Mouse (Mus musculus): ENCODE data around the gene Krtap5-4. TPM values are rescaled to one million over a fixed set of nuclear protein-coding genes. Genes with fewer than 3 reads are reported as not detected.

The Krtap5-4 gene
- polyA plus RNA-seq, 1 experiment, result 0.04 TPM

DNA sequence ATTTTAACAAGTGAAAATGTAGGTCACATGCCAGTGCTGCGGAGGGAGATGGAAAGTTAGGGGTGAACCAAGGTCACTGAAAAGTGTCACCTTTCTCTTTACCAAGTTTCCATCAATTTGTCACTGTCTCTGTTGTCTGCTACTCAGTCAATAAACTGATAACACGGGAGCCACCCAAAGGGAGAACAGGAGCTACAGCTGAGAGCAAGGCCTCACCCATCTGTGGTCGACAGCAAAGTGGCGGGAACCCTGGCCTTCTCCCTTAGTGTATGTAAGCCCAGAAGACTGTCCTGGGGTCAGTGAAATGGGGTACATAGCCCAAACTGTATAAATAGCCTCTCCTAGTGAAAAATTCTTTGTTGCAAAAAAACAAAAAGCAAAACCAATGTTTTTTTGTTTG is 44.2 kb downstream of the Krtap5-4 start:
- Histone ChIP-seq H3K79me3 (ENCODE audit: low read depth) (no peaks in the 10 kb centered on the region), H3K79me2 (ENCODE audit: control insufficient read depth, insufficient read depth) (no peaks in the 10 kb centered on the region), H3ac (ENCODE audit: control insufficient read depth, insufficient read length, low read depth) (no peak overlapping the region), H3K36me3 (ENCODE audit: control insufficient read depth, insufficient read depth) (no peaks in the 10 kb centered on the region), H3K4me3 (ENCODE audit: insufficient read depth, poor library complexity, severe bottlenecking) (no peak overlapping the region), H3K27me3 (ENCODE audit: control insufficient read depth, insufficient read depth, insufficient read length) (no peaks in the 10 kb centered on the region)
- TF ChIP-seq USF1 (IDR thresholded peaks at IDR 0.05; ENCODE audit: low read depth) (no peak), CTCF (IDR thresholded peaks at IDR 0.05; ENCODE audit: control insufficient read depth, insufficient read depth, insufficient read length) (no peak)

DNA sequence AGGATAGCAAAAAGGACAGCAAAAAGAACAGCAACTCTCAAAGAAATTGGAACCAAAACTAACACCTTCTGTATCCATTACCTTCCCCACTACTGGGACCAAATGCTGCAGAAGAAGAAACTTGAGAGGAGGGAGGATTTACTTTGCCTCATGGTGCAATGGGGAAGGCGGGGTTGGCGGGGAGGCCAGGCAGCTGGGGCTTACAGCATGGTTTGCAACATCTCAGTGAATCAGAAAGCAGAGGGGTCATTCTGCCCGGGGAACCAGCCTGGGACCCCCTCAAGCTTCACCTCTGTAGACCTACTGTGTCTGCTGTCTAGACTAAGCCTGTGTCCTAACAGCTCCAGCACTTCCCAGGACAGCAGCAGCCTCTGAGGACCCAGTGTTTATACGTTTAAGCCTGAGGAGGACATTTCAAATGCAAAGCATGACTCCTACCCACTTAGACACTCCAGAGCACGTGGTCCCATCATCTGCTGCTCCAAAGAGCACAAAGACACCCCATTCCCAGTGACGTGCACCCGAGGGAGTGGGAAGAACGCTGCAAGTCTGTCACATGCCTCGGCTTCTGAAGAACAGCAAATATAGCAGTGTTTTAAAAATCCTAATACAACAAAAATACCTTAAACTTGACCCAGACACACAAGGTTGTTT is 46.1 kb downstream of the Krtap5-4 start:
- no peaks in the 10 kb centered on the region for H3K79me2 ChIP-seq (ENCODE audit: control insufficient read depth, insufficient read depth)
- no peaks in the 10 kb centered on the region for H3K79me3 ChIP-seq (ENCODE audit: low read depth)
- H3K27me3 ChIP-seq (ENCODE audit: control insufficient read depth, insufficient read depth, insufficient read length), result no peaks in the 10 kb centered on the region
- H3ac ChIP-seq (ENCODE audit: control insufficient read depth, insufficient read length, low read depth), result no peak overlapping the region
- H3K36me3 ChIP-seq (ENCODE audit: control insufficient read depth, insufficient read depth), result no peaks in the 10 kb centered on the region
- no peak overlapping the region for H3K4me3 ChIP-seq (ENCODE audit: insufficient read depth, poor library complexity, severe bottlenecking)
- TF ChIP-seq USF1 (IDR thresholded peaks at IDR 0.05; ENCODE audit: low read depth), result no peak
- TF ChIP-seq CEBPB (IDR thresholded peaks at IDR 0.05; ENCODE audit: low read depth), result no peak
- no peak for TF ChIP-seq FOSL1 (IDR thresholded peaks at IDR 0.05; ENCODE audit: insufficient read depth, low read length, poor library complexity, severe bottlenecking)
- TF ChIP-seq MAX (IDR thresholded peaks at IDR 0.05), result no peak
- TF ChIP-seq MYOG (IDR thresholded peaks at IDR 0.05; ENCODE audit: control insufficient read depth, extremely low read depth, insufficient read length), result no peak
- TF ChIP-seq MYOD1 (IDR thresholded peaks at IDR 0.05; ENCODE audit: control insufficient read depth, insufficient read length, low read depth), result no peak
- no peak for TF ChIP-seq CTCF (IDR thresholded peaks at IDR 0.05; ENCODE audit: control insufficient read depth, insufficient read depth, insufficient read length)

DNA sequence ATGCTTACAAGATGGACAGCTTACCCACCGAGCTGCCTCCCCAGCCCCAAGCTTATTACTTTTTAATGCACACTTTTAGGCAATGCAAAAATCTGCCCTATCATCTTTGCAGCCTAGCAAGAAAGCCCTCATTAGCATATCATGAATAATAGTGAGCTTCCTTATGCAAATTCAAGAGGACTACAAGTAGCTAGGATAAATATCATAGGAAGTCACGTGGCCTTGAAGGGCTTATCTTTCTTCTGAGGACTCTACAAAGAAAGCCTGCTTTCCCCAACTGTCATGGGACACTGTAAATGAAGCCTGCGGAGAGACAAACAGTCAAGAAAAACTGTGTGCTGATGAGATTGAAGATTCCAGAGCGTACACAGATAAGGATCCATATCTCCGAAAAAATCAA is 48.2 kb downstream of the Krtap5-4 start:
- Histone ChIP-seq H3K4me3 (ENCODE audit: insufficient read depth, poor library complexity, severe bottlenecking) (no peak overlapping the region), H3K79me3 (ENCODE audit: low read depth) (no peaks in the 10 kb centered on the region), H3ac (ENCODE audit: control insufficient read depth, insufficient read length, low read depth) (no peak overlapping the region), H3K79me2 (ENCODE audit: control insufficient read depth, insufficient read depth) (no peaks in the 10 kb centered on the region), H3K27me3 (ENCODE audit: control insufficient read depth, insufficient read depth, insufficient read length) (no peaks in the 10 kb centered on the region), H3K36me3 (ENCODE audit: control insufficient read depth, insufficient read depth) (no peaks in the 10 kb centered on the region)
- no peak for TF ChIP-seq CTCF (IDR thresholded peaks at IDR 0.05; ENCODE audit: control insufficient read depth, insufficient read depth, insufficient read length)
- peak; percentile 31 for TF ChIP-seq USF1 (IDR thresholded peaks at IDR 0.05; ENCODE audit: low read depth)
- no peak for TF ChIP-seq MAX (IDR thresholded peaks at IDR 0.05)

DNA sequence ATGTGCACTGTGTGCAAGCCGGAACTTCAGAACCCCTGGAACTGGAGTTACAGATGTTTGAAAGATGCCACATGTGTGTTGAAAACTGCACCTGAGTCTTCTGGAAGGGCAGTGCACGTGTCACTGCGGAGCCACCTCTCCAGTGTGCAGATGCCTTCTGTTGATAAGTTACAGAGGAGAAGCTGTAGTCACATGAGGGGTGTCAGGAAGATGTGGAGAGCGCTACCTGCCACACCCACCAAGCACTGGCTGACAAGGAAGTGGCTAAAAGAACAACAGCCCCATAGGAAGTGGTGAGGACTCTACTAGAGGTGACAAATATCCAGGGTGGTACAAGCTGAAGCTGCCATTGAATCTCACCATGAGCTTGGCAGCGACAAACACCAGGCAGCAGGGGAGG is 50.5 kb downstream of the Krtap5-4 start:
- Histone ChIP-seq H3K79me2 (ENCODE audit: control insufficient read depth, insufficient read depth) (no peaks in the 10 kb centered on the region), H3K4me3 (ENCODE audit: insufficient read depth, poor library complexity, severe bottlenecking) (no peak overlapping the region), H3K79me3 (ENCODE audit: low read depth) (no peaks in the 10 kb centered on the region), H3K27me3 (ENCODE audit: control insufficient read depth, insufficient read depth, insufficient read length) (no peaks in the 10 kb centered on the region), H3K36me3 (ENCODE audit: control insufficient read depth, insufficient read depth) (no peaks in the 10 kb centered on the region), H3ac (ENCODE audit: control insufficient read depth, insufficient read length, low read depth) (no peak overlapping the region)
- TF ChIP-seq MYOD1 (IDR thresholded peaks at IDR 0.05; ENCODE audit: control insufficient read depth, insufficient read length, low read depth) (no peak), FOSL1 (IDR thresholded peaks at IDR 0.05; ENCODE audit: insufficient read depth, low read length, poor library complexity, severe bottlenecking) (no peak), CEBPB (IDR thresholded peaks at IDR 0.05; ENCODE audit: low read depth) (no peak), USF1 (IDR thresholded peaks at IDR 0.05; ENCODE audit: low read depth) (no peak), CTCF (IDR thresholded peaks at IDR 0.05; ENCODE audit: control insufficient read depth, insufficient read depth, insufficient read length) (no peak), MYOG (IDR thresholded peaks at IDR 0.05; ENCODE audit: control insufficient read depth, extremely low read depth, insufficient read length) (no peak), MAX (IDR thresholded peaks at IDR 0.05) (no peak)

Other genes with a start within 250 kb of the Krtap5-4 start
- gene Mob2, start 242.5 kb upstream of the Krtap5-4 start, polyA plus RNA-seq (2012; fragmentation: generic; extraction: Trizol), result 27.5 TPM
- 2.1 TPM for gene Dusp8, start 207.7 kb upstream of the Krtap5-4 start, polyA plus RNA-seq (2012; fragmentation: generic; extraction: Trizol)
- not detected for gene Gm45618, start 182.8 kb upstream of the Krtap5-4 start, polyA plus RNA-seq (2012; fragmentation: generic; extraction: Trizol)
- not detected for gene Gm39115, start 167.5 kb upstream of the Krtap5-4 start, polyA plus RNA-seq (2012; fragmentation: generic; extraction: Trizol)
- gene Gm45337, start 158.9 kb upstream of the Krtap5-4 start, polyA plus RNA-seq (2012; fragmentation: generic; extraction: Trizol), result not detected
- not detected for gene Gm29735, start 146.4 kb upstream of the Krtap5-4 start, polyA plus RNA-seq (2012; fragmentation: generic; extraction: Trizol)
- gene Gm4553, start 137.8 kb upstream of the Krtap5-4 start, polyA plus RNA-seq (2012; fragmentation: generic; extraction: Trizol), result not detected
- not detected for gene Krtap5-2, start 127.5 kb upstream of the Krtap5-4 start, polyA plus RNA-seq (2012; fragmentation: generic; extraction: Trizol)
- gene Gm10153, start 113.2 kb upstream of the Krtap5-4 start, polyA plus RNA-seq (2012; fragmentation: generic; extraction: Trizol), result not detected
- not detected for gene Krtap5-3, start 102.2 kb upstream of the Krtap5-4 start, polyA plus RNA-seq (2012; fragmentation: generic; extraction: Trizol)
- gene Gm7579, start 91.7 kb upstream of the Krtap5-4 start, polyA plus RNA-seq (2012; fragmentation: generic; extraction: Trizol), result not detected
- not detected for gene Krtap5-5, start 73.6 kb upstream of the Krtap5-4 start, polyA plus RNA-seq (2012; fragmentation: generic; extraction: Trizol)
- not detected for gene Gm40460, start 62.5 kb upstream of the Krtap5-4 start, polyA plus RNA-seq (2012; fragmentation: generic; extraction: Trizol)
- gene Gm2431, start 45.2 kb upstream of the Krtap5-4 start, polyA plus RNA-seq (2012; fragmentation: generic; extraction: Trizol), result not detected
- not detected for gene Gm4559, start 29.2 kb upstream of the Krtap5-4 start, polyA plus RNA-seq (2012; fragmentation: generic; extraction: Trizol)
- gene Krtap5-1, start 6.4 kb upstream of the Krtap5-4 start, polyA plus RNA-seq (2012; fragmentation: generic; extraction: Trizol), result not detected
- gene Ifitm10, start 70.2 kb downstream of the Krtap5-4 start, polyA plus RNA-seq (2012; fragmentation: generic; extraction: Trizol), result 2.0 TPM
- gene Gm49369, start 79.1 kb downstream of the Krtap5-4 start, polyA plus RNA-seq (2012; fragmentation: generic; extraction: Trizol), result not detected
- 384 TPM for gene Ctsd, start 84.5 kb downstream of the Krtap5-4 start, polyA plus RNA-seq (2012; fragmentation: generic; extraction: Trizol)
- gene Syt8, start 131.3 kb downstream of the Krtap5-4 start, polyA plus RNA-seq (2012; fragmentation: generic; extraction: Trizol), result 0.07 TPM
- gene Tnni2, start 138.3 kb downstream of the Krtap5-4 start, polyA plus RNA-seq (2012; fragmentation: generic; extraction: Trizol), result 7.5 TPM
- 96.1 TPM for gene Lsp1, start 157.3 kb downstream of the Krtap5-4 start, polyA plus RNA-seq (2012; fragmentation: generic; extraction: Trizol)
- gene Tnnt3, start 195.3 kb downstream of the Krtap5-4 start, polyA plus RNA-seq (2012; fragmentation: generic; extraction: Trizol), result 6.8 TPM
- 72.2 TPM for gene Mrpl23, start 229.1 kb downstream of the Krtap5-4 start, polyA plus RNA-seq (2012; fragmentation: generic; extraction: Trizol)